Mouse (Mus musculus): ENCODE results near the gene Als2. TPM values are rescaled to one million over a fixed set of nuclear protein-coding genes. Genes with fewer than 3 reads are reported as not detected.
A peak's percentile ranks its signal among the peaks of the same experiment; 100 is the strongest.

The Als2 gene
- 10 to 100 TPM; 37.2 to 37.9 TPM for total RNA-seq (2021)

DNA sequence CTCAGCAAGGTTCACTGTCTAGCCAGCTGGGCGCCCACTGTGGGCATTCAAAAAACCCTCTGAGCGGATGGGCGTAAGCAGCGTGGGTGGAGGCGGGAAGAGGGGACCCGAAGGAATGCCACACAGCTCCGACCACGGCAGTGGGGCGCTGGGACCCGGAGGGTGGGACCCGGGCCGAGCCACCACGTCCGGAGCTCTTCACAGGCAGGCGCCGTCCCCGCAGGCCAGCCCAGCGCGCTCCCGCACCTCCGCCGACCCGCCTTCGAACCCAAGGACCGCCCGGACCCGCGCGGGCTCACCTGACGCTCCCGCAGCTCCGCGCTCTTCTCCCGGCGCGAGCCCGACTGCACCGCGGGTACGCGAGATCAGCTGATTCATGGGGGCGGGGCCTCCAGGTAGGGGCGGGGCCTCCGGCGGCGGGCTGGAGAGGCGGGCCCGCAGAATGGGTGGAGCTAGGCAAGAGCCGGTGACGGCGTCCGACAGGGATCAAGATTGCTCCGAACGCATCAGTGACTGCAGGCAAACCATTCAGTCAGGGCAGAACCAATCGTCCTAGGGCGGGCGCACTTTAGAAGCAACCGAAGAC is at the start of gene Als2:
TSS of gene Als2 (minus strand) at position 376 of the 586 bp plus-strand sequence.
- intact Hi-C loops (cut with DNase I): loop anchor here (5.0 kb wide), 1 partner anchor 470 kb away; no protein-coding TSS in a partner anchor
- peak; percentile 98 to 99 for DNase-seq (ENCODE audit: low spot score in 2 of 2)

DNA sequence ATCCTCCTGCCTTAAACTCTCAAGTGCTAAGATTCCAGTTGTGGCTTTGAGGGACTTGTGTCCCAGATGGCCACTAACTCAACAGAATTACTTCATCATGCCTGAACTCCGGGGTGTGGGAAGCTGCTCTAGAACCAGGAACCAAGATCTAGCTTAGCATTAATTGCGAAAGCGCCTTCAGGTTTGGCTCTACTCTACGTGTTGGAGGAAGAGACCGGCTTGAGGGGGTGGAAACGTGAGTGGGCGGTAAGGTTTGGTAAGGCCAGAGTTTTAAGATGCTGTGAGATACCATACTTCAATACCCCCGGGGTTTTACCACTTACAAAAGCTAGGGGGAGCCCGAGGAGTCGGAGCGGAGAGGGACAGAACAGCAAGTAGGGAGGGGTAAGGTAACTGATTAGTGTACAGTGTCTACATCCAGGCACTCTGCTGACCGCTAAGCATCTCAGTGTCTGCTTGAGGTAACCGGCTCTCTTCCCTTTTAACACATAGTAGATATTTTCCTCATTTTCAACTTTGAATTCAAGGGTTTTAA is 49.4 kb upstream of the Als2 start:
- intact Hi-C loops (cut with DNase I): no loop called here
- no peak for DNase-seq (ENCODE audit: low spot score in 2 of 2)

DNA sequence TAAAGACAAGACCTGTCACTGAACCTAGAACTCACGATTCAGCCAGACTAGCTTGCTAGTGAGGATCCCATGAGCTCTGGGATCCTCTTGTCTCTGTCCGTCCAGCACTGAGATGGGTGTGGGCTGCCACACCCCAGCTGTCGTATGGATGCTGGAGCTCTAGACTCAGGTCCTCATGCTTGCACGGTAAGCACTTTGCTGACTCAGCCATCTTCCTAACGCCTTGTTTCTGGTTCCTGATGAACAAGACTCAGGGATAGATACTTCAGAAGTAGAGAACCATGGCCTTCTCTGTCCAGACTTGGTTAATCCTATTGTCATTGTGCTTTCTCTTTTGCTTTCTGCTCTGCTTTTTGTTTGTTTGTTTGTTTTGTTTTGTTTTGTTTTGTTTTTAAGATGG is 48.8 kb upstream of the Als2 start:
- intact Hi-C loops (cut with DNase I): no loop called here
- DNase-seq (ENCODE audit: low spot score in 2 of 2): no peak

DNA sequence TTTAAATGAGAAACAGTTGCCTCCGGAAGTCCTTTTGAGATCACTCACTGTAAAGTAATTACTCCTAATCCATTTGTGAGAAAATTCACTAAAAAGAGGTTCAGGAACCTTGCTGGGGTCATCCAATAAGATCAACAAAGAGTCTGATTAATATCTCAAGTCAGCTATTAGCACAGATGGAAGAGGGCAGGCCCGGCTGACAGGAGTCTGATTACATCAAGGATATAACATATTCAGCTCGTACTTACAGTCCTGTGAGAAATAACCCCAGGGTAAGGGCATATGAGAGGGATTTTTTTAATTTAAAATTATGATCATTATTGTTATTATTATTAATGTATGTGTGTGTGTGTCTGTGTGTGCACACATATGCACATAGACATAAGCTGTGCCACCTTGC is 35.2 kb upstream of the Als2 start:
- intact Hi-C loops (cut with DNase I): no loop called here
- DNase-seq (ENCODE audit: low spot score in 2 of 2): no peak

DNA sequence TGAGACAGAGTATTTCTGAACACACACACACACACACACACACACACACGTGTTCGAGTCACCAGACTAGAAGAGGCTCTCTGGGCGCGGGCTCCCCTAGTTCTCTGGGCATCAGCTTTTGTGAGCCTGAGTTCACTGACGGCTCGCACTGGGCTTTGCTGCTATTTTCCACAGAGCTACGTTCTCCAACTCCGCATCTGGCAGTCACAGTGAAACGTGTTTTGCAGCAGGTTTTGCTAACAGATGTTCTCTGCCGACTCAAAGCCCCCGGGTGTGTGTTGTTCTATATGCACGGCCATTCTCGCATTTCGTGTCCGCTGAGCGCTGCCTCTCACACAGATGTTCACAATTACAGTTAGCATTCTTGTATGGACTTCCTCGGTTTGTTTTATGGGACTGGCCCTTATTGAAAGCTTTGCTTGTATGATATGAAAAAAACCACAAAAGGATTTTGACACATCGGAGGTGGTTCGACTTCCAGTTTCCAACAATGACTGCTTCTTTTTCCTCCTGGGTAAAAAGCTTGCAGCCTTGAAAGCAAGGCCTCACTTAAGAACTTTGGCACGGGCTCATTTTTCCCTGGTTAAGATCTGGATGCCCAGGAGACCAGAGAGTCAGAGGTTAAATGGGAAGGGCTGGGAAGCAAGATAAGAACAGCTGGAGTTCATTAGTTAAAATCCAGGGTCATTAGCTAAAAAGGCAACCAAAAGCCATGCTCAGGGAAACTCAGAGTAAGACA is 33.1 kb upstream of the Als2 start:
- DNase-seq (ENCODE audit: low spot score in 2 of 2): no peak
- intact Hi-C loops (cut with DNase I): no loop called here

DNA sequence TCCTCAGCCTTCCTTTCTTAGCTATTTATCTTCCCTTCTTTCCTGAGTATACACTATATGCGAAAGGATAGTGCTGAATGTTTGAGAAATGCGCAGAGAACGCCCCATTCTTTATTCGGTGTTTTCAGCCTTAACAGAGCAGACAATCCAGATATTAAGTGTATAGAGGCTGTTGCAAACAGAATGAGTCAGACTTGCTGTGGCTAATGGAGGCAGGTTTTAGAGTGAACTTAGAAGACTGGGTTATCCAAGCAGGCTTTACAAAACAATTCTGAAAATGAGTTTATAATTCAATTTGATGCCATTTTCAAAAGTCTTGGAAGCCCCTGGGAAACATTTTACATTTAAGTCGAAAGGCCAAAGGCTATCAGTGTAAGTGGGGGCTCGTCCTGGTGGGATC is 32.4 kb upstream of the Als2 start:
- intact Hi-C loops (cut with DNase I): no loop called here

DNA sequence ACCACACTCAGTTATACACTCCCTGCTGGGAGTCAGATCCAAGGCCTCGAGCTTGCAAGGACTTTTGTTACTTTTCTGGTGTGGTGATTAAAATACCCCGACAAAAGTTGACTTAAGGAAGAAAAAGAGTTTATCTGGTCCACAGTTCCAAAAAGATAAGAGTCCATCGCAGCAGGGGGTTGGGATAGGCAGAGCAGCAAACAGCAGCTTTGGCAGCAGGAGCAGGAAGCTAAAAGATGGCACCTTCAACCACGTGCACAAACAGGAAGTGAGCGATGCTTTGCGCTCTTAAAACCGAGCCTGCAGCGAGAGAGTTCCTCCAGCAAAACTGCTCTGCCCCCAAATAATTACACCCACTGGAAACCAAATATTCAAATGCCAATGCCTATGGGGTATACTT is 31.9 kb upstream of the Als2 start:
- intact Hi-C loops (cut with DNase I): no loop called here
- no peak for DNase-seq (ENCODE audit: low spot score in 2 of 2)

More for the DNA sequence above, 32.4 kb upstream of the Als2 start:
- no peak for DNase-seq (ENCODE audit: low spot score in 2 of 2)

DNA sequence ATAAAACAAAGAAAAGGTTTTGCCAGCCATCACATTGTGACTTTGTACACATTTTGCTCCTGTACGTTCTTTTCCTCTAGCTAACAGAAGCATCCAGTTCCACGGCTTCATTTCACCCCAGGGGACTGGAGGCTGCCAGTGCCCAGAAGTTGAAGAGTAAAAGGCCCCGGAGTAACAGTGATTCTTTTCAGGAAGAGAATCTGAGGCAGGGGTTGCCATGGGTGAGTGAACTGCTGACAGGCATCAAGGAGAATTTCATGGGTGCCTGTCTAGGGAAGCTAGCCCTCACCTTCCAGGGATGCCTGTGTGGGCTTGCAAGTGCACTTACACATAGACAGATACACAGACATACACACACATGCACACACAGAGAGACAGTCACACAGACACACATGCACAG is 20.7 kb upstream of the Als2 start:
- intact Hi-C loops (cut with DNase I): no loop called here
- no peak for DNase-seq (ENCODE audit: low spot score in 2 of 2)

DNA sequence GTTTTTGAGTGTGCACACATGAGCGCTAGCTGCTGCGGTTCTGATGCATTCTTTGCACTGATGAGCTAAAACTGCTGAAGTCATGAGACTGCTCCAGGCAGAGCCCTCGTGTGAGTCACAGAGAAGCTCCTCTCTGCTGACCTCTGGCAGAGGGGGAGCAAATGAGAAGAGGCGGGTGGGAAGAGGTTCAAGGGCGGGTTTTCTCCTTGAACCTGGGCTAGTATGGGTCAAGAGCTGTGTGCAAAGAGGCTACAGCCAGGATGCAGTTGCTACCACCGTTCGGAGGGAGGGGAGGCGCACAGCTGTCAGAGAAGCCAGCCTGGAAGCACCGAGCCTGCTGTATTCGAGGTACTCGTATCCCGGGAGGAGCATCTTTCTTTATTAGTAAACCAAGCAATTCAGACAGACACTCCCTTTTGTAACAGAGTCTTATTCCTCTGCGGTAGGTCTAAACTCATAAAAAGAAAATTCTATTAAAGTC is 19.8 kb upstream of the Als2 start, which contains the start of gene Cdk15:
TSS of gene Cdk15 (plus strand) at position 156 of the 481 bp plus-strand sequence.
- intact Hi-C loops (cut with DNase I): no loop called here
- DNase-seq (ENCODE audit: low spot score in 2 of 2): no peak

DNA sequence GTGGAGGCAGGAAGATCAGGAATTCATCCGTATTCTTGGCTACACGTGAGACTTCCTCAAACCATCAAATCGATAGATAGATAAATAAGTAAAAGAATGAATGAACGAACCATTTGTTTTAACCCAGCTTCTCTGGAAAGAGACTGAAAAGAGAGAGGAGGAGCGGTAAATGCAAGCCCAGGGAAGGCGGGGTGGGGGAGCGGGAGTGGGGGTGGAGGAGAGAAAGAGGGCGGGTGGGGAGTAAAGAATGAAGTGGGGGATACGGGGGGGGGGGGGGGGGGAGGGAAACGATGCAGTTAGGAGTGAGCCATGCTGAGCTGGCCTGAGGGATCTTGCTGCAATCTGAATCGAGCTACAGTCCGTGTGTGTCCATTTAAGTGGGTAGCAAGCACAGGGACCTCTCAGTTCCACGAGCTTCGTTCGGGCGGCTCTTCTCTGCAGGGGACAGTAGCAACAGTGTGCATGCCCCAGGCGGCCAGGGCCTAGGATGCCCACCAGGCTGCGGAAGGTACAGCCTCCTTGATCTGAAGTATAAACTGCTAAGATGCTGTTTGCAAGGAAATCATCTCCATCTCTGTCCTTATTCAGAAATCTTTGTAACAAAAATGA is 16.4 kb upstream of the Als2 start:
- intact Hi-C loops (cut with DNase I): no loop called here
- no peak for DNase-seq (ENCODE audit: low spot score in 2 of 2)

DNA sequence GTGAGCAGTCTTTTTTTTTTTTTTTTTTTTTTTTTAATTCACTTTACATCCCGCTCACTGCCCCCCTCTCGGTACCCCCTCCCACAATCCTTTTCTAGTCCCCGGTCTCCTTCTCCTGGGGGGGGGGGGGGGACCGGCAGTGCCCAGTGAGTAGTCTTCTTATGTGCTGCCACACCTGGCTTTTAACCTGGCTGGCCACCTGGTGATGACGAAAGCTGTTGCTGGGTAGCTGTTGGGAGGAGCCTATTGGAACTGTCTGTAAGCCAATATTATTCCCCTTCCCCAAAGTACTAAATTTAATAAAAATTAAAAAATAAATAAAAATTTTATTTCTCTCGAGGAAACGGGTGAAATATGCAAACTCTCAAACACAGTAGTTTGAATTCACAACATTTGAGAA is 15.7 kb upstream of the Als2 start:
- intact Hi-C loops (cut with DNase I): no loop called here
- no peak for DNase-seq (ENCODE audit: low spot score in 2 of 2)

DNA sequence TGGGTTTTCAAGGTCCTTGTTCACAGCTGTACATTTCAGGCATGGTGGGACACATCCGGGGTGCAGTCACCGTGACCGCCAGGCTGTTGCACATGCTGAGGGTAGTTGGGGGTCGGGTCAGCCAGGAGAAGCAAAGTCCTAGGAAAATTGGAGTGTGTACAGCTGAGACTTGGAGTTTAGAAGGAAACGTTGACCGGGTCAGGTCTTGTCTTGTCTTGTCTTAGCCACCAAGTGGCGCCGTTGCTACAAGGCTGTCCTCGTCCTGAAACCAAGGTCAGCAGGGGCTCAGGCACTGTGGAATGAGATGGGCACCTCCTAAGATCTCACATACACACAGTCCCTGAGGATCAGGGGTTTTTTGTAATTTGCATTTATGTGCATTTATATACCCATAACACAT is 10.6 kb upstream of the Als2 start:
- intact Hi-C loops (cut with DNase I): loop anchor here (1.0 kb wide), 1 partner anchor 376 kb away; no protein-coding TSS in a partner anchor
- peak in 1 of 2 experiments; percentile 13 for DNase-seq (ENCODE audit: low spot score in 2 of 2)

DNA sequence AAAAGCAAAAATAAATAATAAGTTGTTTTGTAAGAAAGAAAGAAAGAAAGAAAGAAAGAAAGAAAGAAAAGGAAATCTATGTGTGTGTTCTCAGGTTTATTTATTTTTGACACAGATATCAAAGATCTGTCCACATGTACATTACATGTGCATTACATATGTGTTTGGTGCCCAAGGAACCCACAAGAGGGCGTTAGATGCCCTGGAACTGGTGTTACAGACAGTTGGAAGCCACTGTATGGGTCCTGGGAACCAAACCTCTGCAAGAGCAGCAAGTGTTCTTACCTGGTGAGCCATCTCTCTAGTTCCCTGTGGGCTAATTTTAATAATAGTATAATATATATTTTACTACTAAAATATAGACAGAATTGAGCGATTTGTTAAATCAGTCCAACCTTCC is 6.7 kb upstream of the Als2 start:
- intact Hi-C loops (cut with DNase I): no loop called here
- DNase-seq (ENCODE audit: low spot score in 2 of 2): no peak

DNA sequence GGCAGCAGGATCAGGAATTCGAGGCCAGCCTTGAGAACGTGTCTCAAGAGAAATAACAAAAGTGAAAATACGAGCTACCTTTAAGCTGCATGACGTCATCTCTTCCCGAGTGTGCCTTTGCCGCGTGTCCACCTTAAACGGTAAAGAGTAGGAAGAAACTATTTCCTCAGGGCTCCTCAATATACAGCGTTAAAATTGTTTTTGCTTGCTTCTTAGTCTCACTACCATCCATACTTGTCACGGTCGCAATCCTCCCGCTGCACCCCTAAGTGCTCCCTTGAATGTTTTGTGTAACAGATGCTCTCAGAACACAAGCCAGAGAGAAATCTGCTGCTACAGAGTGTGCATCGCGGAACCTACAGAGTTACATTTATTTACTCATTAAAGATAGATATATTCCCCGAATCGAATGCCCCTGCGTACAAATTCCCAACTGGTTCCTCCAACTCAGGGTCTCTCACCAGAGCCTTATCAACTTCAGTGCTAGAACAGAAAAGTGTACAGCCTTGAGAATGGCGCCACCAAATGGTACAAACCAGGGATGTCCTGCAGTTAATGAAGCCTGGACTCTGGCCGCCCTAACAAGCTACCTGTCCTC is 682 bp upstream of the Als2 start:
- peak; percentile 37 to 65 for DNase-seq (ENCODE audit: low spot score in 2 of 2)
- intact Hi-C loops (cut with DNase I): loop anchor here (5.0 kb wide), 1 partner anchor 470 kb away; no protein-coding TSS in a partner anchor

DNA sequence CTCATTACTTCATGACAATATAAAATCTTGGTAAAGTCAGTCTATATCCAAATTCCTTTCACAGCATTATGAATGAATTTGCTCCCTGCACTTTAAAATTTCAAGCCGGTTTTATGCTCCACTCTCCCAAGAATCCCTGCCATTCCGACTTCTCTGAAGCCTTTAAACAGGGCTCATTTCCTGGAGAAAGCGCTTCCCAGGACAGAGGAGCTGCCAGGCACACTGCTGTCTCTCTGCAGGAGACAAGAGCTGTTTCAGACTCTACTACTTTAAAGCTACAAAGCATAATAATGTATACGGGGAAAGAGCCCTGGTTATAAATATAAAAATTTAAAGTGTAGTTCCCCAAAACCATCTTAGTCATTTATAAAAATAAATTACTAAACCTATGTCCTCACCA is 7.8 kb downstream of the Als2 start:
- intact Hi-C loops (cut with DNase I): no loop called here
- DNase-seq (ENCODE audit: low spot score in 2 of 2): no peak

DNA sequence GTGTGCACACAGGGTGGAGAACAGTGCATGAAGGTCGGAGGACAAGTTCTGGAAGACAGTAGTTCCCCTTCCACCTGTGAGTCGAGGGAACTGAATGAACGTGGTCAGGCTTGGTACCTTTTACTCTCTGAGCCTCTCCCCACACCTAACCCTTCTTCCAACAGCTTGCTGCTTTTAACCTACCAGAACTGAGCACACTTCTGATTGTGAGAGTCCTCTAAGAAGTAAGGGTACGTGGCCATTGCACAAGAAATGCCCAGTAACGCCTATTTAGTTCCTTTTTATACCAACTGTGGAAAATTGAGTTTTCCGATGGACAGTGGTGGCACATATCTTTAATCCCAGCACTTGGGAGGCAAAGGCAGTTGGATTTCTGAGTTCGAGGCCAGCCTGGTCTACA is 8.5 kb downstream of the Als2 start:
- intact Hi-C loops (cut with DNase I): no loop called here
- no peak for DNase-seq (ENCODE audit: low spot score in 2 of 2)

DNA sequence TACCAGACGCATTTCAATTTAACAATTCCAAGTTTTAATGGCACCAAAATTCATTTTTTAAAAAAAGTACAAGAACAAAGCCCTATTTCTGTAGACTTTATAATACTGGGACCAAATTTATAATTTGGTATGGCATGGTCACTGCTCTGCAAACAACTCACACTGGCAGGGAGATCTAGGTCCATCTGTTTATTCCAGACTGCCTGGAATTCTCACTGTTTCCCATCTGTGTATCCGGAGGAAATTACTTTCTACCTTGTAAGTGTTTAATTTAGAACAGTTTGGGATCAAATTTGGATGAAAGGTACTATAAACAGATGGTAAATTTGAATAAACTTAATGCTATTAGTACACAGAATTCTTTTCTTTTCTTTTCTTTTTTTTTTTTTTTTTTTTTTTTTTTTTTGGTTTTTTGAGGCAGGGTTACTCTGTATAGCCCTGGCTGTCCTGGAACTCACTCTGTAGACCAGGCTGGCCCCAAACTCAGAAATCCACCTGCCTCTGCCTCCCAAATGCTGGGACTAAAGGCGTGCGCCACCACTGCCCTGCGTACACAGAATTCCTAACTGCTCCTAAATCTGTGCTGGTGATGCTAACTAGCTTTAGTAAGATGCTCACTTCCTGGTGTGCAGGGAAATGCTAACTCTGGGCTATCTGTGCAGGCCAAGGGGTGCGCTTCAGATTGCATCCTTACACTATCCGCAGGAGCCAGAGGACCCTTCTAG is 14.8 kb downstream of the Als2 start:
- intact Hi-C loops (cut with DNase I): no loop called here
- DNase-seq (ENCODE audit: low spot score in 2 of 2): no peak

DNA sequence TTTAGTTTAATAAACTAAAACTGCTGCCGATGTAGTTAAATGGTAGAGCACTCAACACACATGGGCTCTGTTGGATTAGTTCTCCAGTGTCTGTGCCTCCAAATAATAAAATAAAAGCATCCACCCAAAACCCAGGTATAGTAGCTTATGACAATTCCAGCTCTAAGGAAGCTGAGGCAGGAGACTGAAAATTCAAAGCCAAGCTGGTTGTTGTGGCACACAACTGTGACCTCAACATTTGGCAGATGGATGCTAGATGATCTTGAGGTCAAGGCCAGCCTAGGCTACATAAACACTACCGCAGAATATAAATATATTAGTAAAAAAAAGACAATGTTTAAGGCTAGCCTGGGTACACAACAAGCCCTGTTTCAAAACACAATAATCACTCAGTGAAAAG is 15.4 kb downstream of the Als2 start:
- DNase-seq (ENCODE audit: low spot score in 2 of 2): no peak

DNA sequence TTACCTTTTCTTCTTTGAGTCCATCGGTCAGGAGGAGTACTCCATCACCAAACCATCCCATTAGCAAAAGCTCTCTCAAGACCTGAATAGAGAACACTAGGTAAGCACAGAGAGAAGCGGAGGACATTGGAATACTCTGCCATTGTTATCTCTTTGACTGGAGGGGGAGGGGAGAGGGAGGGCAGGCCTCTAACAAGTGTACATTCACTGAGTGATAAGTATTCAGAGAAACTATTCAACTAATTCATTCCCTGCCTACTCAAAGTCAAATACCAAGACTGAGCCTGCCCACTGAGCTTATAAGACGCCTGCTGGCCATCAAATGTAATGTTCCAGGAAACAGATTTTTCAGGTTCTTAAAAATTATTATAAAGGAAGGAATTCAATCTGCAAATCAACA is 16.7 kb downstream of the Als2 start:
- no peak for DNase-seq (ENCODE audit: low spot score in 2 of 2)

More for the DNA sequence above, 15.4 kb downstream of the Als2 start:
- intact Hi-C loops (cut with DNase I): no loop called here

More for the DNA sequence above, 16.7 kb downstream of the Als2 start:
- intact Hi-C loops (cut with DNase I): no loop called here
